15 mouse cellular contexts compared by ENCODE assay signal in genomic region chr2:105683771-105684410, GRCm38 (mm10). TPM values are rescaled to one million over a fixed set of nuclear protein-coding genes. Genes with fewer than 3 reads are reported as not detected.
DNase-seq lines count a peak whose midpoint lies in the region; ATAC-seq and TF ChIP-seq lines count a peak whose summit lies in the region.
"Had no signal": no experiment of that assay in that cellular context is flagged by ENCODE, and none has a peak within 500 bp of the region (broad histone marks: within the 10 kb centered on the region; RNA-seq: fewer than 3 reads in every experiment).

No protein-coding gene starts in this region.

- peaks cover 76% of the 10 kb centered on the region for H3K4me1 ChIP-seq in forebrain, embryonic 12.5 days
- H3K4me1 ChIP-seq in hindbrain, postnatal 0 days (ENCODE audit: insufficient read depth, low read length) = 0 out of 2 replicates have a peak, but pooled peaks cover 8% of the 10 kb centered on the region

- 14% methylated on average over 22 of the region's 22 CpGs for WGBS in forebrain, embryonic 12.5 days
- WGBS in hindbrain, postnatal 0 days = 25% methylated on average over 22 of the region's 22 CpGs

- H3K27ac ChIP-seq in forebrain, embryonic 12.5 days = no peak overlapping the region; the same call in 1 of the 2 replicates
- peak overlapping the region; percentile 60 for H3K27ac ChIP-seq in hindbrain, postnatal 0 days

- peak overlapping the region; percentile 73 for H3K4me2 ChIP-seq in forebrain, embryonic 12.5 days
- peak overlapping the region; percentile 65 for H3K4me2 ChIP-seq in hindbrain, postnatal 0 days (ENCODE audit: low read depth, low read length)

- DNase-seq in cerebellum, adult 9-10 months = peak; percentile 63
- no peak for DNase-seq in cerebellum, adult 11 months
- peak; percentile 54 for DNase-seq in ZHBTc4 (ENCODE audit: low read depth, low spot score)
- DNase-seq in hindbrain, postnatal 0 days (ENCODE audit: low spot score) = no peak
- DNase-seq in adrenal gland, adult 8-10 months = no peak
- DNase-seq in left cerebral cortex, adult 8-10 months (ENCODE audit: low spot score in 2 of 2) = no peak
- no peak for DNase-seq in spleen, postnatal 36 days (ENCODE audit: low spot score in 2 of 2)
- DNase-seq: kidney, postnatal 36 days; liver, postnatal 0 days; spleen, adult 18-20 months; thymus, adult 18-20 months had no signal

- no peak for TF ChIP-seq CTCF in hindbrain, postnatal 0 days (IDR thresholded peaks at IDR 0.05; ENCODE audit: low read depth)

- ATAC-seq in forebrain, embryonic 12.5 days (ENCODE audit: low FRiP score) = no peak
- ATAC-seq in hindbrain, postnatal 0 days = no peak
- ATAC-seq: liver, postnatal 0 days; Patski had no signal

- H3K9me3 ChIP-seq in forebrain, embryonic 12.5 days = no peaks in the 10 kb centered on the region
- no peaks in the 10 kb centered on the region for H3K9me3 ChIP-seq in hindbrain, postnatal 0 days (ENCODE audit: low read length)

- H3K27me3 ChIP-seq in forebrain, embryonic 12.5 days = peaks cover 75% of the 10 kb centered on the region
- H3K27me3 ChIP-seq in hindbrain, postnatal 0 days (ENCODE audit: insufficient read depth, low read length) = peaks cover 11% of the 10 kb centered on the region; the same call in 1 of the 2 replicates
- H3K27me3 ChIP-seq: Patski had no signal

- peak overlapping the region; percentile 50 for H3K9ac ChIP-seq in forebrain, embryonic 12.5 days
- peak overlapping the region; percentile 38 for H3K9ac ChIP-seq in hindbrain, postnatal 0 days (replicated peaks; ENCODE audit: low read length)
- H3K9ac ChIP-seq: liver, postnatal 0 days had no signal

- H3K36me3 ChIP-seq in forebrain, embryonic 12.5 days (replicated peaks) = peaks cover 20% of the 10 kb centered on the region
- H3K36me3 ChIP-seq in hindbrain, postnatal 0 days (ENCODE audit: insufficient read depth, low read length) = no peaks in the 10 kb centered on the region

- peak overlapping the region; percentile 26 for H3K4me3 ChIP-seq in forebrain, embryonic 12.5 days (replicated peaks)
- H3K4me3 ChIP-seq in hindbrain, postnatal 0 days (ENCODE audit: low read length) = peak overlapping the region; percentile 60
- H3K4me3 ChIP-seq: megakaryocyte, embryonic 14.5 days had no signal

RNA-seq across cellular contexts. Expression of gene Pax6, which starts 15.2 kb away (rescaled TPM):
- polyA plus RNA-seq in forebrain, embryonic 12.5 days (2016; fragmentation: Nextera tagmentation; extraction: Ambion mirVana) = 110 and 111 TPM in 2 replicates
- total RNA-seq in hindbrain, postnatal 0 days (2014; rRNA removed) = 88.7 and 136 TPM in 2 replicates
- 68.7 and 82.3 TPM in 2 replicates for polyA plus RNA-seq in hindbrain, postnatal 0 days (2015; fragmentation: Nextera tagmentation; extraction: Ambion mirVana)
- not detected for total RNA-seq in adrenal gland, adult 8-10 months (2022)
- total RNA-seq in left cerebral cortex, adult 8-10 months (2022) = 10 to 100 TPM in 3 of 4 experiments, 1 to 10 TPM in 1; 9.3 to 12.0 (median 11.3) TPM
- total RNA-seq: gastrocnemius, adult 18-20 months had no signal
- polyA plus RNA-seq: liver, postnatal 0 days; Patski had no signal

Comparison
In these comparisons a context has a peak if more than half of its experiments do, and no peak if none do; other contexts are left out.
1. DNase-seq: peak in cerebellum, adult 9-10 months (single experiment) and ZHBTc4 (single experiment); none in cerebellum, adult 11 months (single experiment), hindbrain, postnatal 0 days (single experiment), adrenal gland, adult 8-10 months (single experiment), left cerebral cortex, adult 8-10 months (0 of 2) and spleen, postnatal 36 days (0 of 2).